Mouse (Mus musculus) brain, embryonic 14.5 days (tissue): ENCODE data around the gene Kalrn.

ENCODE experiments used
- CTCF ChIP-seq: fragments of 200-500 bp; IDR thresholded peaks from 2 replicates; pipeline ENCODE4 v1.5.1; 2012; ENCODE audit warnings: inconsistent platforms, mild to moderate bottlenecking, moderate library complexity, borderline replicate concordance; ENCODE audit not compliant: insufficient read depth, insufficient read length; ENCODE audit errors: extremely low read depth
- POLR2A ChIP-seq: fragments of 200-500 bp; IDR thresholded peaks from 2 replicates; pipeline ENCODE4 v1.6.1; 2012; ENCODE audit warnings: mild to moderate bottlenecking, inconsistent platforms, borderline replicate concordance; ENCODE audit not compliant: poor library complexity, insufficient read depth, insufficient read length, severe bottlenecking; ENCODE audit errors: extremely low read depth

GRCm38 (mm10) chr16:34036327-34037047 is 536.8 kb downstream of the Kalrn start:
- no peak for TF ChIP-seq POLR2A
- TF ChIP-seq CTCF = no peak
